Mouse (Mus musculus): ENCODE results near the gene Cdc40. TPM values are rescaled to one million over a fixed set of nuclear protein-coding genes. Genes with fewer than 3 reads are reported as not detected.

Cdc40 gene
- total RNA-seq, 2 experiments from 2014 or later = 8.7 to 8.8 TPM

DNA sequence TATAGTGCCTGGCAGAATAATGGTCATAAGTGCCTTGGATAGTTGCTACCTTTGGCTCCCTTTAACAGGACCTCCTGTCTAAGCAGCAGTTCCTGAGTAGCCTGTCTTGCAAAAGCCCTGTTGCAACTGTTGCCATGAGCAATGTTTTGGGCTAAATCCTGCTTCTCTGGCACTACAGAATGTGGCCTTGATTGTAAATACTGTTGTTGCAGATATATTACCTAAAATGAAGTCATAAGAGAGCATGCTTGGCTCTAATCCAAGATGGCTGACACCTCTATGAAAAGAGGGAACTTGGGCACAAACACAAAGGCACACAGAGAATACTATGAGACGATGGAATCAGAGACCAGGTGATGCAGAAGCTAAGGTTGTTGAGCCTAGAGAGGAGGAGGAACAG, 77.9 kb downstream of the Cdc40 start:
- intact Hi-C loops (cut with DNase I; ENCODE audit: low total_unique reads) = no loop called here
- no peak for DNase-seq

DNA sequence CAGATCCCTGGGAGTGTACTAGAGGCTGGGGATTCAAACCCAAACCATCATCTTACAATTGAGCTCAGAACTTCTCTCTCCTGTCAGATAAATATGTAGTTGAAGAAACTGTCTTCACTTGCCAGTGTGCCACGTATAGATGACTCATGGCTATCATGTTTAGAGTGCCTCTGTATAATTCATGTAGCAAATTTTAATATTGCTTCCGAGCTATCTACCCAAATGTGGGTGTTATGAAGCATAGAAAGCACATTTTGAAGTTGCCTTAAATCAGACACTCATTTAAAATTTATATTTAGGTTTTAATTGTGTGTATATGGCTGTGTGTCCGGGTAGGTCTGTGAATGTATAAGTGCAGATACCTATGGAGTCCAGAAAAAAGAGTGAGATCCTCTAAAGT, 91.0 kb downstream of the Cdc40 start:
- DNase-seq = no peak
- intact Hi-C loops (cut with DNase I; ENCODE audit: low total_unique reads) = no loop called here

DNA sequence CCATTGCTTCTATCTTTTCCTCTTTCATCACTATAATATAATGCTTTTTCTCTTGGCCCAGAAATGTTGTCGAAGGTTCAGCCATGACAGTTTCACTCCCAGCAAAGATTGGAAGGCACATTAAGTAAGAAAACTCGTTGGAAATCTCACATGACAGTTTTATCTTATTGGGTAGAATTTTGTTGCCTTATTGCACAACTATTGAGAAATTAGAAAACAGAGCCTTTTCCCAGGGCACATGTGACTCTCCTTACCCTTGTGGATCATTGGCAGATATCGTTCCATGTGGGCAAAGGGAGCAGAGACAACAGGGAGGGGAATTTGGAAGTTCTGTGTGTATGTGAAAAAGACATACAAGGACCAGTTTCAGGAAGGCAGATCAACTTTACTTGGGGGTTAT, 92.7 kb downstream of the Cdc40 start:
- intact Hi-C loops (cut with DNase I; ENCODE audit: low total_unique reads) = no loop called here
- DNase-seq = no peak

Other genes with a start within 250 kb of the Cdc40 start
- gene Mettl24, start 200.0 kb downstream of the Cdc40 start, total RNA-seq (2021) = 1 to 10 TPM in 1 of 2 experiments, under 1 TPM in 1; 0.88 to 1.1 TPM
- gene Wasf1, start 164 bp upstream of the Cdc40 start, total RNA-seq (2021) = 1 to 10 TPM; 1.4 to 1.8 TPM
- not detected for gene Gpr6, start 189.0 kb upstream of the Cdc40 start, total RNA-seq (2021)